Mouse (Mus musculus) mature B cell (primary cell): Measurements from ENCODE around the gene Trpc5os.

ENCODE experiments used
- in situ Hi-C: fragments of 300-500 bp; cut with MboI; formaldehyde crosslinking; loops from 2 replicates; pipeline ENCODE4 v1.14.3; 2019

Gene Trpc5os

GRCm38 (mm10) chrX:144456281-144456680 lies at the start of gene Trpc5os:
Gene Trpc5os (plus strand): TSS chrX:144456581.
- in situ Hi-C loops: no loop called here

- in situ Hi-C loops: loop anchor here (10.0 kb wide), 1 partner anchor 237 kb away; no protein-coding TSS in a partner anchor
These were observed 48.3 kb upstream of the Trpc5os start for GRCm38 (mm10) chrX:144408036-144408435.

- in situ Hi-C loops: no loop called here
These were observed 36.1 kb upstream of the Trpc5os start for GRCm38 (mm10) chrX:144420259-144420658.

GRCm38 (mm10) chrX:144421091-144421490 lies 35.3 kb upstream of the Trpc5os start:
- in situ Hi-C loops: no loop called here

GRCm38 (mm10) chrX:144423848-144424247 lies 32.5 kb upstream of the Trpc5os start:
- in situ Hi-C loops: no loop called here

- in situ Hi-C loops: no loop called here
These were observed 8.0 kb downstream of the Trpc5os start for GRCm38 (mm10) chrX:144464416-144464815.

DNA sequence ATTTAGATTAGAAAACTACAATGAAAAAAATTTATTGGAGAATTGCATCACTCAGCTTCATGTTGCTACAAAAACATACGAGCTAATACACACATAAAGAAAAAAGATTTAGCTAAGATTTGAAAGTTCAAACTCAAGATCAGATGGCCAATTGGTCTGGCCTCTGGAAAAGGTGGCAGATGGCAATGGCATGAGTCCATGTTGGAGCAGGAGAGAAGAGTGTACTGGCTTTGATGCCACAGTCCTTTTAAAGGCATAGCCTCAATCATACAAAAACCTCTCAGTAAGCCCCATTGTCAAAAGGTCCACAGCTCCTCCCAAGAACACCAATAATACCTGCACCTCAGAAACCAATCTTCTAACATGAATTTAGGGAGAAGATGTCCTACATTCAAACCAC lies 35.0 kb downstream of the Trpc5os start:
- in situ Hi-C loops: no loop called here

- in situ Hi-C loops: no loop called here
These were observed 66.9 kb downstream of the Trpc5os start for GRCm38 (mm10) chrX:144523239-144523638.

- in situ Hi-C loops: no loop called here
These were observed 69.7 kb downstream of the Trpc5os start for GRCm38 (mm10) chrX:144526042-144526441.
